8 mouse cellular contexts compared by ENCODE assay signal in the genomic region with DNA sequence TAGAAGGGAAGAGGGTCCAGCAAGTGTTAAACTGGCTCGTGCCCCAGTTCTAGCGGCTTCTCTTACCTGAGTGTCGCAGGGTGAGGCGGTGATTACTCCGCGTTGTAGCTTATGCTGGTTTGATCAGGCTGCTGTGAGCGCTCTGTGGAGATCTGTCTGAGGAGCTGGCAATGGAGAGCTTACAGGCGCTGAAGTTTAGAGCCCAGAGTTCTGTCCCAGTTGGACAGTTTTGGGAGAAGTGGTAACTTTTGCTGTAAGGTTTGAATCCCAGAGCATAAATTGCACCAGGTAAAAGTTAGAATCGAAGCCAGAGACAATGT. TPM values are rescaled to one million over a fixed set of nuclear protein-coding genes. Genes with fewer than 3 reads are reported as not detected.
DNase-seq lines count a peak whose midpoint lies in the region; ATAC-seq and TF ChIP-seq lines count a peak whose summit lies in the region.

No protein-coding gene starts in this region.

- no peak for TF ChIP-seq POLR2A in liver, adult 2 months (IDR thresholded peaks at IDR 0.05; ENCODE audit: extremely low read depth, insufficient read depth, low read length)

- peaks cover 16% of the 10 kb centered on the region for H3K36me3 ChIP-seq in liver, adult 2 months (ENCODE audit: control insufficient read depth, insufficient read depth, low read length)
- no peaks in the 10 kb centered on the region; the same call in 1 of the 2 replicates for H3K36me3 ChIP-seq in embryonic facial prominence, embryonic 13.5 days
- H3K36me3 ChIP-seq in intestine, embryonic 15.5 days = no peaks in the 10 kb centered on the region
- no peaks in the 10 kb centered on the region for H3K36me3 ChIP-seq in neural tube, embryonic 12.5 days

- H3K27me3 ChIP-seq in liver, adult 2 months (ENCODE audit: control insufficient read depth, insufficient read depth, low read length) = no peaks in the 10 kb centered on the region
- no peaks in the 10 kb centered on the region for H3K27me3 ChIP-seq in embryonic facial prominence, embryonic 13.5 days
- H3K27me3 ChIP-seq in intestine, embryonic 15.5 days (replicated peaks) = no peaks in the 10 kb centered on the region
- H3K27me3 ChIP-seq in neural tube, embryonic 12.5 days (replicated peaks) = no peaks in the 10 kb centered on the region

- intact Hi-C loops in left cerebral cortex, postnatal 4 days (cut with DNase I) = no loop called here

- ATAC-seq in embryonic facial prominence, embryonic 13.5 days (ENCODE audit: insufficient number of reproducible peaks, insufficient read depth, low FRiP score, low TSS enrichment, low read depth) = 0 out of 2 replicates have a peak, but pooled peaks have one; percentile 39
- ATAC-seq in intestine, embryonic 15.5 days = no peak
- no peak for ATAC-seq in neural tube, embryonic 12.5 days (ENCODE audit: low FRiP score, low read depth)

- H3K4me2 ChIP-seq in embryonic facial prominence, embryonic 13.5 days = peak overlapping the region; percentile 69
- peak overlapping the region; percentile 74 for H3K4me2 ChIP-seq in intestine, embryonic 15.5 days (replicated peaks)
- peak overlapping the region; percentile 61 for H3K4me2 ChIP-seq in neural tube, embryonic 12.5 days (replicated peaks)

- H3K4me3 ChIP-seq in liver, adult 2 months (ENCODE audit: insufficient read depth, low read depth, low read length) = peak overlapping the region; percentile 69
- peak overlapping the region; percentile 70 for H3K4me3 ChIP-seq in embryonic facial prominence, embryonic 13.5 days
- peak overlapping the region; percentile 62 for H3K4me3 ChIP-seq in intestine, embryonic 15.5 days (replicated peaks)
- H3K4me3 ChIP-seq in neural tube, embryonic 12.5 days = peak overlapping the region; percentile 67

- H3K9ac ChIP-seq in liver, adult 2 months (ENCODE audit: low read depth, low read length) = peak overlapping the region; percentile 84
- H3K9ac ChIP-seq in embryonic facial prominence, embryonic 13.5 days = peak overlapping the region; percentile 82
- H3K9ac ChIP-seq in intestine, embryonic 15.5 days = peak overlapping the region; percentile 77
- peak overlapping the region; percentile 66 for H3K9ac ChIP-seq in neural tube, embryonic 12.5 days

- H3K9me3 ChIP-seq in embryonic facial prominence, embryonic 13.5 days = no peaks in the 10 kb centered on the region
- H3K9me3 ChIP-seq in intestine, embryonic 15.5 days = no peaks in the 10 kb centered on the region
- H3K9me3 ChIP-seq in neural tube, embryonic 12.5 days = no peaks in the 10 kb centered on the region

- H3K27ac ChIP-seq in liver, adult 2 months (replicated peaks; ENCODE audit: insufficient read depth, low read depth, low read length) = peak overlapping the region; percentile 87
- H3K27ac ChIP-seq in embryonic facial prominence, embryonic 13.5 days = peak overlapping the region; percentile 87
- H3K27ac ChIP-seq in intestine, embryonic 15.5 days = peak overlapping the region; percentile 84
- H3K27ac ChIP-seq in neural tube, embryonic 12.5 days = peak overlapping the region; percentile 60

- WGBS in liver, adult 2 months = 8% methylated on average over 9 of the region's 9 CpGs
- 22% methylated on average over 9 of the region's 9 CpGs for WGBS in embryonic facial prominence, embryonic 13.5 days
- 16% methylated on average over 9 of the region's 9 CpGs for WGBS in intestine, embryonic 15.5 days
- 19% methylated on average over 9 of the region's 9 CpGs for WGBS in neural tube, embryonic 12.5 days

- peaks cover 4% of the 10 kb centered on the region; the same call in 1 of the 2 replicates for H3K79me2 ChIP-seq in liver, adult 2 months (ENCODE audit: control insufficient read depth, insufficient read depth, low read length)

- peaks cover 26% of the 10 kb centered on the region for H3K4me1 ChIP-seq in liver, adult 2 months (ENCODE audit: control insufficient read depth, insufficient read depth, low read length)
- peaks cover 39% of the 10 kb centered on the region for H3K4me1 ChIP-seq in embryonic facial prominence, embryonic 13.5 days
- H3K4me1 ChIP-seq in intestine, embryonic 15.5 days (replicated peaks) = peaks cover 24% of the 10 kb centered on the region
- peaks cover 22% of the 10 kb centered on the region for H3K4me1 ChIP-seq in neural tube, embryonic 12.5 days

- TF ChIP-seq CTCF in liver, adult 2 months (IDR thresholded peaks at IDR 0.05; ENCODE audit: low read depth, low read length) = no peak

- no peak for DNase-seq in liver, adult 2 months (ENCODE audit: extremely low read depth, low read depth, low spot score)
- no peak for DNase-seq in liver
- DNase-seq in T-cell, adult 2 months (ENCODE audit: low spot score) = no peak
- DNase-seq in left cerebral cortex, postnatal 4 days = no peak
- DNase-seq in lung, postnatal 4 days = no peak

RNA-seq across cellular contexts. Expression of gene A130010J15Rik, which starts 5.9 kb away (rescaled TPM):
- total RNA-seq in liver, adult 2 months (2014; rRNA removed) = 8.1 and 8.7 TPM in 2 replicates
- polyA plus RNA-seq in liver, adult 2 months (2012; rRNA removed) = 2.7 and 3.5 TPM in 2 replicates
- 18.9 and 19.2 TPM in 2 replicates for polyA plus RNA-seq in embryonic facial prominence, embryonic 13.5 days (2015; fragmentation: Nextera tagmentation; extraction: Ambion mirVana)
- polyA plus RNA-seq in intestine, embryonic 15.5 days (2015; fragmentation: Nextera tagmentation; extraction: Ambion mirVana) = 14.1 and 14.3 TPM in 2 replicates
- 14.3 and 14.4 TPM in 2 replicates for polyA plus RNA-seq in neural tube, embryonic 12.5 days (2016; fragmentation: Nextera tagmentation; extraction: Ambion mirVana)
- 1 to 10 TPM; 6.8 to 7.8 TPM for total RNA-seq in left cerebral cortex, postnatal 4 days (2021)

RNA-seq across cellular contexts. Expression of gene Irf6, which starts 20.9 kb away (rescaled TPM):
- total RNA-seq in liver, adult 2 months (2014; rRNA removed) = 33.4 and 38.0 TPM in 2 replicates
- 42.5 and 56.0 TPM in 2 replicates for polyA plus RNA-seq in liver, adult 2 months (2012; rRNA removed)
- 33.4 and 37.7 TPM in 2 replicates for polyA plus RNA-seq in embryonic facial prominence, embryonic 13.5 days (2015; fragmentation: Nextera tagmentation; extraction: Ambion mirVana)
- polyA plus RNA-seq in intestine, embryonic 15.5 days (2015; fragmentation: Nextera tagmentation; extraction: Ambion mirVana) = 77.3 and 81.9 TPM in 2 replicates
- 1.9 and 3.1 TPM in 2 replicates for polyA plus RNA-seq in neural tube, embryonic 12.5 days (2016; fragmentation: Nextera tagmentation; extraction: Ambion mirVana)
- total RNA-seq in left cerebral cortex, postnatal 4 days (2021) = 1 to 10 TPM in 1 of 2 experiments, under 1 TPM in 1; 0.79 to 1.1 TPM

RNA-seq across cellular contexts. Expression of gene Traf3ip3, which starts 27.7 kb away (rescaled TPM):
- total RNA-seq in liver, adult 2 months (2014; rRNA removed) = 0.65 and 0.67 TPM in 2 replicates
- 0.21 and 0.88 TPM in 2 replicates for polyA plus RNA-seq in liver, adult 2 months (2012; rRNA removed)
- 3.4 and 4.7 TPM in 2 replicates for polyA plus RNA-seq in embryonic facial prominence, embryonic 13.5 days (2015; fragmentation: Nextera tagmentation; extraction: Ambion mirVana)
- 3.8 and 4.1 TPM in 2 replicates for polyA plus RNA-seq in intestine, embryonic 15.5 days (2015; fragmentation: Nextera tagmentation; extraction: Ambion mirVana)
- 2.5 and 3.2 TPM in 2 replicates for polyA plus RNA-seq in neural tube, embryonic 12.5 days (2016; fragmentation: Nextera tagmentation; extraction: Ambion mirVana)
- total RNA-seq in left cerebral cortex, postnatal 4 days (2021) = 1 to 10 TPM; 1.0 to 2.0 TPM

RNA-seq across cellular contexts. Expression of gene Lamb3, which starts 33.7 kb away (rescaled TPM):
- total RNA-seq in liver, adult 2 months (2014; rRNA removed) = 1.7 and 2.0 TPM in 2 replicates
- polyA plus RNA-seq in liver, adult 2 months (2012; rRNA removed) = 1.6 and 2.4 TPM in 2 replicates
- 6.7 and 9.4 TPM in 2 replicates for polyA plus RNA-seq in embryonic facial prominence, embryonic 13.5 days (2015; fragmentation: Nextera tagmentation; extraction: Ambion mirVana)
- 3.9 and 4.4 TPM in 2 replicates for polyA plus RNA-seq in intestine, embryonic 15.5 days (2015; fragmentation: Nextera tagmentation; extraction: Ambion mirVana)
- 0.29 and 0.38 TPM in 2 replicates for polyA plus RNA-seq in neural tube, embryonic 12.5 days (2016; fragmentation: Nextera tagmentation; extraction: Ambion mirVana)
- 1 to 10 TPM in 1 of 2 experiments, under 1 TPM in 1; 0.91 to 1.0 TPM for total RNA-seq in left cerebral cortex, postnatal 4 days (2021)

RNA-seq across cellular contexts. Expression of gene Diexf, which starts 43.7 kb away (rescaled TPM):
- 5.2 and 6.2 TPM in 2 replicates for total RNA-seq in liver, adult 2 months (2014; rRNA removed)
- polyA plus RNA-seq in liver, adult 2 months (2012; rRNA removed) = 8.0 and 11.0 TPM in 2 replicates
- polyA plus RNA-seq in embryonic facial prominence, embryonic 13.5 days (2015; fragmentation: Nextera tagmentation; extraction: Ambion mirVana) = 9.7 and 13.5 TPM in 2 replicates
- polyA plus RNA-seq in intestine, embryonic 15.5 days (2015; fragmentation: Nextera tagmentation; extraction: Ambion mirVana) = 7.5 and 9.7 TPM in 2 replicates
- 6.9 and 9.6 TPM in 2 replicates for polyA plus RNA-seq in neural tube, embryonic 12.5 days (2016; fragmentation: Nextera tagmentation; extraction: Ambion mirVana)
- total RNA-seq in left cerebral cortex, postnatal 4 days (2021) = 10 to 100 TPM; 26.5 to 28.6 TPM
